Mouse (Mus musculus) thymus, postnatal 4 days (tissue): ENCODE results near the gene Olfr1099.

Source experiments
- DNase-seq: peaks from one replicate; pipeline ENCODE4 v3.0.0; 2021

Gene Olfr1099

GRCm38 (mm10) chr2:86960593-86960992 lies at the start of gene Olfr1099:
Gene Olfr1099 (minus strand): TSS chr2:86960693.
- DNase-seq = no peak

DNA sequence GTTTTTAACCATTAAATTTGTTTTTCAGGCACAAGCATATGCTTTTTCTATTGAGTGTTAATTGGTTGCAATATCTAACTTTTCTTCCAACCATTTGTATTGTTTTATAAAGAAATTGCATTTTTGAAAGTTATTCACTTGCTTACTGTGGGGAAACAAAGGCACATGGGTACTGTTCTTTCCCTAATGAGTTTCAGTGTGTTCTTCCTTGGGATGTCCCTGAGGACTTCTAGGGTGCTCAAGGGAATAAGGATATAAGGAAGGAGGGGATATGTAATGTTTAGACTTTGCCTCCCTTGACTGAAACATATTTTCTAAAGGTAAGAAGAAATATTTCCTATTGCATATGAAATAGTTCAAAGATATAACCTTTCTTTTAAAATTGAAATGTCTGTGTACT lies 37.6 kb upstream of the Olfr1099 start, which contains the start of gene Olfr1102:
Gene Olfr1102 (plus strand): TSS at position 301 of the 400 bp plus-strand sequence.
- no peak for DNase-seq

DNA sequence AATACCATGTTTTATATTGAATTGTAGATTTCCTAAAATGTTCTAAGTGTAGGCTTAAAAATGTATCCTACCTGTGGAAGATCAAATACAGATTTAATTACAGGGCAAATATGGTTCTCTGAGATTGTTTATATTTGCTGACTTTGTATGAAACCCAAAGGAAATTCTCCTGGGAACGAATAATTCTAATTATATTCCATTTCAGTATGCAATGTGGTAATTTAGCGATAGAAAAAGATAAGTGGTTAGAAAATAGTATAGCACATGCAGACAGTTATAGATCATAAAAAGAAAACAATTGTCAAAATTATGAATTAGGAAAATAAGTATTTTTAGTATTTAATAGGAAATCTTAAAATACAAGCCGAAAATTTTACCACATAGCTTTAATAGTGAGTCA lies 30.6 kb upstream of the Olfr1099 start, which contains the start of gene Olfr1101:
Gene Olfr1101 (minus strand): TSS at position 101 of the 400 bp plus-strand sequence.
- no peak for DNase-seq

- no peak for DNase-seq
Measured at GRCm38 (mm10) chr2:86979854-86980253, 19.4 kb upstream of the Olfr1099 start, which contains the start of gene Olfr1100. Gene Olfr1100 (minus strand): TSS chr2:86979954.

GRCm38 (mm10) chr2:86926557-86926956 lies 33.9 kb downstream of the Olfr1099 start:
- no peak for DNase-seq

GRCm38 (mm10) chr2:86924445-86924844 lies 36.0 kb downstream of the Olfr1099 start, which contains the start of gene Olfr1098:
Gene Olfr1098 (minus strand): TSS chr2:86924545.
- no peak for DNase-seq

- no peak for DNase-seq
Measured at GRCm38 (mm10) chr2:86905647-86906046, 54.8 kb downstream of the Olfr1099 start.
